Mouse (Mus musculus): ENCODE results near the gene Zfp710.

GRCm38 (mm10) chr7:80025391-80026117, 940 bp downstream of the Zfp710 start:
- TF ChIP-seq CTCF (IDR thresholded peaks at IDR 0.05; ENCODE audit: control insufficient read depth, insufficient read depth, low read length) (no peak), POLR2A (IDR thresholded peaks at IDR 0.05; ENCODE audit: borderline replicate concordance, control insufficient read depth, low read depth, low read length) (no peak)

All from bone marrow, adult 2 months (tissue).